In the genomic region with DNA sequence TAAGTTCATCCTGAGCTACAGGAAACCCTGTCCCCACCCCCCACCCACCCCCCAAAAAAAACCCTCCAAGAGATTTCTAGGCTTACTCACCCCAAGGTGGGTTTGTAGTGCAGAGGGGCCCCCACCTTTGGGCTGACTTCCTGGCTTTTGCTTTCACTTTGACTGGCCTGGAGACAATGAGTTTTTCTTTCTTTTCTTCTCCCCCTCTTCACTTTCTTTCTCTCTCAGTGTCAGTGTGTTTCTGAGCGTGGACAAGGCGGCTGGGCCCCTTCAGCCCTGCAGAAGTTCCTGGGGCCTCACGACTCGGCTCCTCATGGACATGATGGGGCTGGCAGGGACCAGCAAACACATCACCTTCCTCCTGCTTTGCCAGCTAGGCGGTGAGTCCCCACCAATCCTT, we compare ENCODE assay signal across 14 mouse cellular contexts. TPM values are rescaled to one million over a fixed set of nuclear protein-coding genes. Genes with fewer than 3 reads are reported as not detected.
DNase-seq lines count a peak whose midpoint lies in the region; ATAC-seq and TF ChIP-seq lines count a peak whose summit lies in the region.
"Had no signal": no experiment of that assay in that cellular context is flagged by ENCODE, and none has a peak within 500 bp of the region (broad histone marks: within the 10 kb centered on the region; RNA-seq: fewer than 3 reads in every experiment).

A gene (plus strand): TSS at position 211 of the 400 bp plus-strand sequence.

- H3K4me2 ChIP-seq in embryonic facial prominence, embryonic 12.5 days (replicated peaks): no peak within 1 kb of the TSS
- peak within 1 kb of the TSS; percentile 38; the same call in 1 of the 2 replicates for H3K4me2 ChIP-seq in liver, postnatal 0 days (ENCODE audit: low read depth, low read length)
- H3K4me2 ChIP-seq in stomach, postnatal 0 days (replicated peaks; ENCODE audit: low read depth): no peak within 1 kb of the TSS
- H3K4me2 ChIP-seq: hindbrain, embryonic 14.5 days; limb, embryonic 12.5 days had no signal

- no peaks in the 10 kb centered on the region for H3K36me3 ChIP-seq in embryonic facial prominence, embryonic 12.5 days
- no peaks in the 10 kb centered on the region for H3K36me3 ChIP-seq in embryonic facial prominence, embryonic 10.5 days (replicated peaks)
- H3K36me3 ChIP-seq in thymus, adult 2 months (ENCODE audit: control insufficient read depth, insufficient read depth, low read length): 0 out of 2 replicates have a peak, but pooled peaks cover 3% of the 10 kb centered on the region
- H3K36me3 ChIP-seq in liver, postnatal 0 days (replicated peaks; ENCODE audit: insufficient read depth, low read length): no peaks in the 10 kb centered on the region
- H3K36me3 ChIP-seq in stomach, postnatal 0 days (ENCODE audit: control insufficient read depth, insufficient read depth, low read length): no peaks in the 10 kb centered on the region
- H3K36me3 ChIP-seq: forebrain, embryonic 10.5 days; limb, embryonic 12.5 days had no signal

- peaks cover 12% of the 10 kb centered on the region for H3K4me1 ChIP-seq in embryonic facial prominence, embryonic 12.5 days
- peaks cover 34% of the 10 kb centered on the region for H3K4me1 ChIP-seq in embryonic facial prominence, embryonic 10.5 days
- H3K4me1 ChIP-seq in thymus, adult 2 months (replicated peaks; ENCODE audit: control insufficient read depth, insufficient read depth, low read length): peaks cover 83% of the 10 kb centered on the region
- peaks cover 44% of the 10 kb centered on the region for H3K4me1 ChIP-seq in liver, postnatal 0 days (ENCODE audit: insufficient read depth)
- H3K4me1 ChIP-seq in stomach, postnatal 0 days (replicated peaks; ENCODE audit: control insufficient read depth, insufficient read depth): peaks cover 2% of the 10 kb centered on the region; the same call in 1 of the 2 replicates

- WGBS in embryonic facial prominence, embryonic 12.5 days: 64% methylated on average over 5 of the region's 5 CpGs
- 64% methylated on average over 5 of the region's 5 CpGs for WGBS in embryonic facial prominence, embryonic 10.5 days
- 1% methylated on average over 5 of the region's 5 CpGs for WGBS in thymus, adult 2 months
- 42% methylated on average over 5 of the region's 5 CpGs for WGBS in liver, postnatal 0 days (ENCODE audit: insufficient replicate concordance)
- 70% methylated on average over 5 of the region's 5 CpGs for WGBS in stomach, postnatal 0 days

- H3K27ac ChIP-seq in embryonic facial prominence, embryonic 12.5 days: no peak within 1 kb of the TSS
- H3K27ac ChIP-seq in embryonic facial prominence, embryonic 10.5 days (replicated peaks): no peak within 1 kb of the TSS
- H3K27ac ChIP-seq in thymus, adult 2 months (ENCODE audit: control insufficient read depth, insufficient read depth, low read length): peak within 1 kb of the TSS; percentile 85
- H3K27ac ChIP-seq in liver, postnatal 0 days (ENCODE audit: low read depth): peak within 1 kb of the TSS; percentile 78; the same call in 1 of the 2 replicates
- no peak within 1 kb of the TSS for H3K27ac ChIP-seq in stomach, postnatal 0 days (replicated peaks)
- H3K27ac ChIP-seq: forebrain, embryonic 10.5 days; hindbrain, embryonic 14.5 days; limb, embryonic 12.5 days had no signal

- H3K9ac ChIP-seq in embryonic facial prominence, embryonic 12.5 days: peak within 1 kb of the TSS; percentile 15; the same call in 1 of the 2 replicates
- H3K9ac ChIP-seq in liver, postnatal 0 days (replicated peaks): peak within 1 kb of the TSS; percentile 26; the same call in 1 of the 2 replicates
- H3K9ac ChIP-seq in stomach, postnatal 0 days (ENCODE audit: low read length): no peak within 1 kb of the TSS
- H3K9ac ChIP-seq: hindbrain, embryonic 14.5 days; limb, embryonic 12.5 days had no signal

- TF ChIP-seq EP300 in liver, postnatal 0 days (IDR thresholded peaks at IDR 0.05; ENCODE audit: low read depth): no peak
- TF ChIP-seq EP300 in stomach, postnatal 0 days (optimal IDR thresholded peaks at IDR 0.05): no peak

- intact Hi-C loops in left cerebral cortex, postnatal 36 days (cut with DNase I): no loop called here
- intact Hi-C loops in left cerebral cortex, postnatal 25 days (cut with DNase I): no loop called here

- no peaks in the 10 kb centered on the region for H3K9me3 ChIP-seq in embryonic facial prominence, embryonic 12.5 days
- H3K9me3 ChIP-seq in embryonic facial prominence, embryonic 10.5 days: no peaks in the 10 kb centered on the region
- H3K9me3 ChIP-seq in liver, postnatal 0 days (ENCODE audit: low read length): no peaks in the 10 kb centered on the region
- H3K9me3 ChIP-seq in stomach, postnatal 0 days (ENCODE audit: control insufficient read depth, low read length): no peaks in the 10 kb centered on the region
- H3K9me3 ChIP-seq: forebrain, embryonic 10.5 days; limb, embryonic 12.5 days had no signal

- ATAC-seq in embryonic facial prominence, embryonic 12.5 days (ENCODE audit: insufficient number of reproducible peaks, insufficient read depth, low FRiP score, low TSS enrichment): no peak
- no peak for ATAC-seq in liver, postnatal 0 days
- no peak for ATAC-seq in stomach, postnatal 0 days (ENCODE audit: low FRiP score, low TSS enrichment)

- H3K4me3 ChIP-seq in embryonic facial prominence, embryonic 12.5 days: no peak within 1 kb of the TSS
- H3K4me3 ChIP-seq in embryonic facial prominence, embryonic 10.5 days: no peak within 1 kb of the TSS; the same call in 1 of the 2 replicates
- peak within 1 kb of the TSS; percentile 47 for H3K4me3 ChIP-seq in thymus, adult 2 months (ENCODE audit: control insufficient read depth, insufficient read depth, low read length)
- no peak within 1 kb of the TSS for H3K4me3 ChIP-seq in liver, postnatal 0 days (ENCODE audit: low read depth, low read length)
- no peak within 1 kb of the TSS for H3K4me3 ChIP-seq in stomach, postnatal 0 days (ENCODE audit: low read depth, low read length)
- H3K4me3 ChIP-seq: forebrain, embryonic 10.5 days; limb, embryonic 12.5 days; myocyte had no signal

- DNase-seq in embryonic facial prominence, embryonic 10.5 days (ENCODE audit: low spot score): no peak
- DNase-seq in thymus, adult 2 months: peak; percentile 62
- DNase-seq in thymus, adult 18-20 months: no peak
- DNase-seq in liver, postnatal 0 days: no peak
- no peak for DNase-seq in left cerebral cortex, postnatal 36 days (ENCODE audit: low spot score in 2 of 2)
- DNase-seq in left cerebral cortex, postnatal 25 days (ENCODE audit: low spot score in 2 of 2): no peak
- no peak for DNase-seq in stomach, postnatal 0 days (ENCODE audit: low spot score)
- DNase-seq: cerebellum, postnatal 10 days; lung, postnatal 14 days had no signal

- TF ChIP-seq POLR2A in thymus, adult 2 months (IDR thresholded peaks at IDR 0.05; ENCODE audit: control insufficient read depth, extremely low read depth, insufficient read depth, low read length, poor library complexity): no peak

- no peak for TF ChIP-seq CTCF in thymus, adult 2 months (IDR thresholded peaks at IDR 0.05; ENCODE audit: borderline replicate concordance, control insufficient read depth, extremely low read depth, insufficient read depth, low read length, poor library complexity)
- no peak for TF ChIP-seq CTCF in liver, postnatal 0 days (IDR thresholded peaks at IDR 0.05; ENCODE audit: low read depth)
- TF ChIP-seq CTCF in stomach, postnatal 0 days (IDR thresholded peaks at IDR 0.05; ENCODE audit: low read depth): no peak

- H3K27me3 ChIP-seq in embryonic facial prominence, embryonic 12.5 days: peaks cover 19% of the 10 kb centered on the region
- H3K27me3 ChIP-seq in embryonic facial prominence, embryonic 10.5 days (replicated peaks; ENCODE audit: low read depth, poor library complexity, severe bottlenecking): peaks cover 75% of the 10 kb centered on the region
- no peaks in the 10 kb centered on the region for H3K27me3 ChIP-seq in thymus, adult 2 months (ENCODE audit: control insufficient read depth, insufficient read depth, low read length)
- no peaks in the 10 kb centered on the region for H3K27me3 ChIP-seq in liver, postnatal 0 days (ENCODE audit: insufficient read depth, low read length)
- H3K27me3 ChIP-seq in stomach, postnatal 0 days (ENCODE audit: control insufficient read depth, insufficient read depth, low read length): peaks cover 2% of the 10 kb centered on the region; the same call in 1 of the 2 replicates

RNA-seq across cellular contexts. Expression of the gene that starts here (rescaled TPM):
- 0.13 TPM in 1 of 2 replicates, not detected in the other for polyA plus RNA-seq in embryonic facial prominence, embryonic 12.5 days (2016; fragmentation: Nextera tagmentation; extraction: Ambion mirVana)
- polyA plus RNA-seq in embryonic facial prominence, embryonic 10.5 days (2016; fragmentation: Nextera tagmentation; extraction: Ambion mirVana): not detected in 2 replicates
- 48.6 and 53.4 TPM in 2 replicates for polyA plus RNA-seq in thymus, adult 2 months (2012; rRNA removed)
- polyA plus RNA-seq in liver, postnatal 0 days (2015; fragmentation: Nextera tagmentation; extraction: Ambion mirVana): 0.19 and 0.25 TPM in 2 replicates
- 1 to 10 TPM in 1 of 2 experiments, under 1 TPM in 1; 0.86 to 1.1 TPM for total RNA-seq in left cerebral cortex, postnatal 36 days (2021)
- total RNA-seq in left cerebral cortex, postnatal 25 days (2021): under 1 TPM; 0.80 to 0.83 TPM
- polyA plus RNA-seq in stomach, postnatal 0 days (2015; fragmentation: Nextera tagmentation; extraction: Ambion mirVana): 0.19 and 0.29 TPM in 2 replicates
- polyA plus RNA-seq: hindbrain, embryonic 14.5 days; limb, embryonic 12.5 days had no signal

Comparison
In these comparisons a context has a peak if more than half of its experiments do, and no peak if none do; other contexts are left out.
1. RNA of the gene that starts here (polyA plus RNA-seq): 48.6 to 53.4 TPM in thymus, adult 2 months; 0.19 to 0.25 TPM in liver, postnatal 0 days, 0.19 to 0.29 TPM in stomach, postnatal 0 days, 0.13 TPM in embryonic facial prominence, embryonic 12.5 days and not detected in embryonic facial prominence, embryonic 10.5 days; every median in the first group is over 10 times any median in the second.
2. H3K27ac ChIP-seq: peak in thymus, adult 2 months (single experiment) and liver, postnatal 0 days (single experiment); none in embryonic facial prominence, embryonic 12.5 days (single experiment), embryonic facial prominence, embryonic 10.5 days (single experiment) and stomach, postnatal 0 days (single experiment).